Mouse (Mus musculus) hindbrain, embryonic 16.5 days (tissue): ENCODE results near the gene Zc3h7b. TPM values are rescaled to one million over a fixed set of nuclear protein-coding genes. Genes with fewer than 3 reads are reported as not detected.
A peak's percentile ranks its signal among the peaks of the same experiment; 100 is the strongest.

Source experiments
- ATAC-seq: fragments of 200-750 bp; cut with Nextera tagmentation; 2 replicates; pipeline ENCODE4 v1.8.0; 2017; ENCODE audit warnings: moderate TSS enrichment, moderate library complexity
- H3K27ac ChIP-seq: fragments of 300-500 bp; sonication (generic); 2 replicates; pipeline ENCODE4 v1.5.1; 2014; ENCODE audit warnings: low read depth, mild to moderate bottlenecking, control low read depth, low read length, moderate library complexity
- H3K27me3 ChIP-seq: fragments of 300-500 bp; sonication (generic); replicated peaks from 2 replicates; pipeline ENCODE4 v1.6.1; 2014; ENCODE audit warnings: low read length; ENCODE audit not compliant: control insufficient read depth, insufficient read depth
- H3K36me3 ChIP-seq: fragments of 300-500 bp; sonication (generic); 2 replicates; pipeline ENCODE4 v1.6.1; 2014; ENCODE audit warnings: mild to moderate bottlenecking, low read length, moderate library complexity, mixed read lengths; ENCODE audit not compliant: control insufficient read depth, insufficient read depth
- H3K4me1 ChIP-seq: fragments of 300-500 bp; sonication (generic); 2 replicates; pipeline ENCODE4 v1.6.1; 2014; ENCODE audit warnings: low read depth, low read length; ENCODE audit not compliant: control insufficient read depth, insufficient read depth
- H3K4me2 ChIP-seq: fragments of 300-500 bp; sonication (generic); 2 replicates; pipeline ENCODE4 v1.6.1; 2014; ENCODE audit warnings: mild to moderate bottlenecking, low read length, control low read depth, moderate library complexity
- H3K4me3 ChIP-seq: fragments of 300-500 bp; sonication (generic); 2 replicates; pipeline ENCODE4 v1.5.1; 2014; ENCODE audit warnings: mild to moderate bottlenecking, low read length, control low read depth, moderate library complexity
- H3K9ac ChIP-seq: fragments of 300-500 bp; sonication (generic); 2 replicates; pipeline ENCODE4 v1.6.1; 2014; ENCODE audit warnings: low read depth, mild to moderate bottlenecking, control low read depth, low read length, moderate library complexity
- H3K9me3 ChIP-seq: fragments of 300-500 bp; sonication (generic); 2 replicates; pipeline ENCODE4 v1.6.1; 2014; ENCODE audit warnings: mild to moderate bottlenecking, low read length, moderate library complexity; ENCODE audit not compliant: control insufficient read depth
- WGBS: fragments of 180-500 bp; shearing (Covaris S2); extraction: QIAGEN DNeasy Blood & Tissue Kit; methylation state at CpG from one replicate; pipeline ENCODE4 v1.1.7; 2014; 5-methylcytosine and 5-hydroxymethylcytosine counted together
- polyA plus RNA-seq: library from polyadenylated mRNA; unstranded; fragments of >200 nt; fragmentation: Nextera tagmentation; extraction: Ambion mirVana; gene quantifications from 2 replicates; pipeline ENCODE4 v1.2.1, GENCODE M21; 2015

The Zc3h7b gene
- polyA plus RNA-seq, 1 experiment from 2014 or later = 39.3 TPM

DNA sequence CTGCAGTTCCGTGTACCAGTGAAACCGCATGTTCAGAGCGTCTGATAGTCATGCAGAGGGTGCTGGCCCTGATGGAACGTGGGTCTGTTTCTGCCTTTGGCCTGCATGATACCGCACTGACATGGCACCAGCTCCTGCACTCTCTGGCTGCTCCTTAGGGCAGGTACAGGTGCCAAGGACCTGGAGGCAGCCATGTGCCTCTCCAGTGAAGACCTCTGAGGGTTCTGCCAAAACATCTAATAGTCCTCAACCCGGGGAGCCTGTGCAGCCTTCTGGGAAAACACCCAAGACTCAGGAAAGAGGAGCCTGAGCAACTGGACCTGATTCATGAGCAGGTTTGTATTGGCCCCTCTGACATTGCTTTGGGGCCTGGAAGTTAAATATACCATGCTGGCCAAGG is 53.0 kb downstream of the Zc3h7b start:
- Histone ChIP-seq H3K9ac (no peak overlapping the region), H3K27ac (no peak overlapping the region), H3K4me2 (no peak overlapping the region), H3K9me3 (no peaks in the 10 kb centered on the region), H3K4me1 (peaks cover 9% of the 10 kb centered on the region), H3K27me3 (no peaks in the 10 kb centered on the region), H3K4me3 (no peak overlapping the region), H3K36me3 (peaks cover 20% of the 10 kb centered on the region)
- ATAC-seq = no peak
- WGBS = 90% methylated on average over 6 of the region's 6 CpGs

DNA sequence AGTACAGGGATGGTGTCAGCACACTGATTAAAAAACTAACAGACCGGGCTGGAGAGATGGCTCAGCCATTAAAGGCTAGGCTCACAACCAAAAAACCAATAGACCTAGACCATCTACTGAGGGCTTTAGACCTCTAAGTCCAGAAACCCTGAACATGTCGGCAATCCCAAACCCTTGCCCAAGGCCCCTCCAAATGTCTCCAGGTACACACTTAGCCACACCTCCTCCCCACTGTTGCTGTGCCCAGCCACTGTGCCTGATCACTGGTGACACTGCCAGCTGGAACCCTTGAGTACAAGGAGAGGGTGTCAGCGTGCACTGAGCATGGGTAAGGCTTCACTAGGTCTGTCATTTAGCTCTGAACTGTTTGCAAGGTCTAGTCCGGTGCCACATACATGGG is 53.6 kb downstream of the Zc3h7b start:
- Histone ChIP-seq H3K4me2 (no peak overlapping the region), H3K9me3 (no peaks in the 10 kb centered on the region), H3K36me3 (peaks cover 15% of the 10 kb centered on the region), H3K9ac (no peak overlapping the region), H3K27ac (no peak overlapping the region), H3K4me1 (peaks cover 15% of the 10 kb centered on the region), H3K4me3 (no peak overlapping the region), H3K27me3 (no peaks in the 10 kb centered on the region)
- 91% methylated on average over 4 of the region's 4 CpGs for WGBS
- ATAC-seq = no peak

GRCm38 (mm10) chr15:81800391-81800790 is 55.5 kb downstream of the Zc3h7b start:
- no peak overlapping the region for H3K4me3 ChIP-seq
- H3K9ac ChIP-seq = no peak overlapping the region
- H3K27ac ChIP-seq = no peak overlapping the region
- no peak for ATAC-seq
- peaks cover 6% of the 10 kb centered on the region; the same call in 1 of the 2 replicates for H3K36me3 ChIP-seq
- no peaks in the 10 kb centered on the region for H3K27me3 ChIP-seq
- 67% methylated on average over 3 of the region's 3 CpGs for WGBS
- H3K4me2 ChIP-seq = no peak overlapping the region
- H3K9me3 ChIP-seq = no peaks in the 10 kb centered on the region
- peaks cover 22% of the 10 kb centered on the region for H3K4me1 ChIP-seq

GRCm38 (mm10) chr15:81802001-81802890 is 57.4 kb downstream of the Zc3h7b start, which contains the start of gene Tef:
Gene Tef, plus strand, starts transcription at chr15:81802421.
- peak within 1 kb of the TSS; percentile 39 for H3K4me3 ChIP-seq
- H3K9me3 ChIP-seq = no peaks in the 10 kb centered on the region
- peak within 1 kb of the TSS; percentile 45 for H3K9ac ChIP-seq
- H3K36me3 ChIP-seq = no peaks in the 10 kb centered on the region
- WGBS = 19% methylated on average over 19 of the region's 19 CpGs
- peak within 1 kb of the TSS; percentile 67 for H3K4me2 ChIP-seq
- ATAC-seq = peak; percentile 97
- peaks cover 22% of the 10 kb centered on the region for H3K4me1 ChIP-seq
- H3K27me3 ChIP-seq = no peaks in the 10 kb centered on the region
- H3K27ac ChIP-seq = peak within 1 kb of the TSS; percentile 73

GRCm38 (mm10) chr15:81802941-81803351 is 58.1 kb downstream of the Zc3h7b start:
- peaks cover 22% of the 10 kb centered on the region for H3K4me1 ChIP-seq
- H3K9me3 ChIP-seq = no peaks in the 10 kb centered on the region
- peak overlapping the region; percentile 45 for H3K9ac ChIP-seq
- no peaks in the 10 kb centered on the region for H3K36me3 ChIP-seq
- peak overlapping the region; percentile 73 for H3K27ac ChIP-seq
- H3K27me3 ChIP-seq = no peaks in the 10 kb centered on the region
- H3K4me3 ChIP-seq = peak overlapping the region; percentile 39
- H3K4me2 ChIP-seq = peak overlapping the region; percentile 67
- no peak for ATAC-seq
- 9% methylated on average over 8 of the region's 8 CpGs for WGBS

DNA sequence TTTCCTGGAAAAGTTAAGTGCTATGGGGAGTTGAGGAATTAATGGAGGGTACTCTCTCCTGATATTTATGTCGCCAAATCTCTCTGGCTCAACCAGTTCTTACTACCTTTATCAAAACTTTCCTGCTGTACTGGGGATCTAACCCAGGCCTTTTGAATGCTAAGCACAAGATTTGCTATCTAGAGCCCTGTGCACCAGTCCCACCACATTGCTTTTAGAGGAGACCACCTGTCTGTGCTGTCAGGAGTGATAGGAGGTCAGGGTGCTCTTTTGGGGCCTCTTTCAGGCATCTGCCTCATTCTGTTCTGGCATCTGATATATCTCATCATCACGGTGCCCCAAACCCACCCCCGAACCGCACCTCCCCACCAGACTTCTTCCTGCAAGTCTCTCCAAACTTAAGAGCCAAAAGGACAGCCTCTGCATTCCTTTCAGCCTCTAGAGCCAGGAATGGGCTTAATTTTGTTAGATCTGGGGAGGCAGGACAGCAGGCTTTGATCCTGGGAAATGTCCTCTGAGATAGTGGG is 58.6 kb downstream of the Zc3h7b start:
- Histone ChIP-seq H3K27me3 (no peaks in the 10 kb centered on the region), H3K4me2 (peak overlapping the region; percentile 67; the same call in 1 of the 2 replicates), H3K9ac (no peak overlapping the region), H3K27ac (no peak overlapping the region), H3K9me3 (no peaks in the 10 kb centered on the region), H3K4me3 (peak overlapping the region; percentile 39), H3K4me1 (peaks cover 22% of the 10 kb centered on the region), H3K36me3 (no peaks in the 10 kb centered on the region)
- ATAC-seq = no peak
- WGBS = 66% methylated on average over 4 of the region's 4 CpGs

DNA sequence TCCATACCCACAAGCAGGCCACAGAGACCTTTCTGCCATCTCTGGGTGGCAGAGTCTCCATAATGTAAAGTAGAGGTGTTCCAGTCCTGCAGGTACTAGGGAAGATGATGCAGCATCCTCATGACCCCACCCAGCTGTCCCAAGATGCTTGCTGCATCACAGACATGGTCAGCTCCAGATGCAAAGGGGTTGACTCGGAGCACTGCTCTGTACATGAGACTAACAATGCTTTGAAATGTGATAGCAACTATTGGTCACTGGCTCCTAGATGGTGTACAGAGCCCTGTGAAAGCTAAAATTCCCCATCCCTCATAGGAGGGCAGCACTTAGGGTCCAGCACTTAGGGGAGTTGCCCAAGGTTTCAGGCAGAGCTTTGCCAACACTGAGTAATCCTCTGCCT is 59.3 kb downstream of the Zc3h7b start:
- Histone ChIP-seq H3K27ac (no peak overlapping the region), H3K9me3 (no peaks in the 10 kb centered on the region), H3K9ac (no peak overlapping the region), H3K4me3 (no peak overlapping the region), H3K4me1 (peaks cover 22% of the 10 kb centered on the region), H3K36me3 (no peaks in the 10 kb centered on the region), H3K4me2 (0 out of 2 replicates have a peak overlapping the region, but pooled peaks have one; percentile 10), H3K27me3 (no peaks in the 10 kb centered on the region)
- ATAC-seq = no peak
- 71% methylated on average over 1 of the region's 1 CpGs for WGBS

DNA sequence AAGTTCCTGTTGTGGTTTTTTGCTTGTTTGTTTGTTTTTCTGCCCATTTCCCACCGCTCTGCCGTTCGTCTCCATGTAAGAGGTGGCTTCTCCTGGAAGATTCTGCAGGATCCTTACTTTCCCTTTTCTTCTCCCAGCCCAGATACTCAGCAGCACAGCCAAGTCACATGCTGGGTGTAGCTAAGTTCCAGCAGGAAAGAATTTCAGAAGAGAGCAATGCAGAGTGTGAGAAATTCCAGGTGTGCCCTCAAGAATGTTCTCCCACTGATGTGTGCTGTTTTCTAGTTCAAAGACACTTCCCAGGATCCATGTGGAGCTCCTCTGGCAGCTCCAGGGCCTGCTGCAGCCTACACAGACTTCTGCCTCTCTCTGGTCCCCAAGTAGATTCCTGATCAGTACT is 60.0 kb downstream of the Zc3h7b start:
- Histone ChIP-seq H3K4me2 (no peak overlapping the region), H3K9me3 (no peaks in the 10 kb centered on the region), H3K36me3 (no peaks in the 10 kb centered on the region), H3K27ac (no peak overlapping the region; the same call in 1 of the 2 replicates), H3K27me3 (no peaks in the 10 kb centered on the region), H3K4me3 (no peak overlapping the region), H3K9ac (no peak overlapping the region), H3K4me1 (peaks cover 26% of the 10 kb centered on the region)
- WGBS = 80% methylated on average over 3 of the region's 3 CpGs
- ATAC-seq = no peak

- no peak for ATAC-seq
- H3K4me1 ChIP-seq = peaks cover 31% of the 10 kb centered on the region
- no peak overlapping the region for H3K4me2 ChIP-seq
- H3K27me3 ChIP-seq = no peaks in the 10 kb centered on the region
- no peak overlapping the region for H3K27ac ChIP-seq
- no peaks in the 10 kb centered on the region for H3K36me3 ChIP-seq
- no peak overlapping the region for H3K9ac ChIP-seq
- no peak overlapping the region for H3K4me3 ChIP-seq
- 41% methylated on average over 6 of the region's 6 CpGs for WGBS
- no peaks in the 10 kb centered on the region for H3K9me3 ChIP-seq
Observed at GRCm38 (mm10) chr15:81805624-81806023, 60.8 kb downstream of the Zc3h7b start.
